Mouse (Mus musculus) c-Kit-positive CD71-positive TER-119-negative erythroid progenitor cells, embryonic 14.5 days (primary cell): ENCODE data around the gene 4933405O20Rik.

Experiments
- DNase-seq: peaks from one replicate; pipeline ENCODE4 v3.0.0-alpha.2; 2013; ENCODE audit warnings: low read depth

The 4933405O20Rik gene

GRCm38 (mm10) chr7:50598890-50599289 is at the start of gene 4933405O20Rik:
Gene 4933405O20Rik, plus strand, starts transcription at chr7:50599190.
- DNase-seq = no peak

- DNase-seq = no peak
Measured at GRCm38 (mm10) chr7:50549572-50549971, 49.4 kb upstream of the 4933405O20Rik start.

GRCm38 (mm10) chr7:50551426-50551825 is 47.6 kb upstream of the 4933405O20Rik start:
- no peak for DNase-seq

GRCm38 (mm10) chr7:50562708-50563107 is 36.3 kb upstream of the 4933405O20Rik start:
- DNase-seq = no peak

GRCm38 (mm10) chr7:50573841-50574240 is 25.1 kb upstream of the 4933405O20Rik start:
- DNase-seq = no peak

GRCm38 (mm10) chr7:50588642-50589424 is 10.2 kb upstream of the 4933405O20Rik start:
- DNase-seq = no peak

- no peak for DNase-seq
Measured at GRCm38 (mm10) chr7:50614101-50614500, 15.1 kb downstream of the 4933405O20Rik start.

- DNase-seq = no peak
Measured at GRCm38 (mm10) chr7:50629186-50629585, 30.2 kb downstream of the 4933405O20Rik start.

GRCm38 (mm10) chr7:50633147-50633546 is 34.2 kb downstream of the 4933405O20Rik start:
- DNase-seq = no peak
